Mouse (Mus musculus) ovary, postnatal 10 days (tissue): ENCODE results near the gene Fam110a.
A peak's percentile ranks its signal among the peaks of the same experiment; 100 is the strongest.

Experiments
- DNase-seq: peaks from one replicate; pipeline ENCODE4 v3.0.0; 2022; ENCODE audit warnings: low spot score

The Fam110a gene

DNA sequence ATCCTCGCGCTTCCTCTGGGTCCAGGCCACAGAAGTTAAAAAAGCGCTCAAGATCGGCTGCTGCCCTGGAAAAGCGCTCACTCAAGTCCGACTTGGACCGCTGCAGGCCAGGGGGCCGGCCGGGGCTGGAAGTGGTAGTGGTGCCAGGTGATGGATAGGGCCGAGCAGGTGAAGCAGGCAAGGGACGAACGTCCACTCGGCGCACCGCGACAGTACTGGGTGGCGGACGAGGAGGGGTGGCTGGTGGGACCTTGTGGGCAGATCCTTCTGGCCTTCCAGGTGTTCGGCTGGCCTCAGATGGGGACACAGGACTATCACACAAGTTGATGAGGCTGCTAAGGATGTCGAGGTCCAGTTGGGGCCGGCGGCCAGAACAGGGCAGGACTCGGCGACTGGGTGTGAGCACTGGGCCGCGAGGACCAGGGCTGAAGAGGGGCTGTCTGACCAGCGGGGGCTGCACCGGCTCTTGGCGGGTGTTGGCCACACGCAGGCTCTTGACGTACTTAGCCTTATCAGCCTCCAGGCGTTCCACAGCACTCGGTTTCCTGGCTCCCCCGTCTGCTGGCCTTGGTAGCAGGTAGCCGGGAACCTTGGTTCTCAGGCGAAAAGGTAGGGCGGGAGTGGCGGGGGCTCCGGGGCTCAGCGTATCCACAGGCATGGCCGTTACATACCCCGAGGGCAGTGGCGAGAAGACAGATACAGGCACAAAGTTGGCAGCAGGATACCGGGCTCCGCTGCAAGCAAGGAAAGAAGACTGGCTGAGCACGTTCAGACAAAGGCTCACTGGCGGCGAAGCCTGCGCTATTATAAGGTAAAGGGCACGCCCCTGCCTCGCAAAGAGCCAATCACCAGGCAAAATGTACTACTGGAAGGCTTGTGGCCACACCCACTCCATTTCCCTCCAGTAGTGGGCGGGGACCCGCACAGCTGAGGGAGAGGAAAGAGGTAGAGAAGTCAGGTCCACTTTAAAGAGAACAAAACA is 9.5 kb downstream of the Fam110a start:
- DNase-seq = peak; percentile 57

DNA sequence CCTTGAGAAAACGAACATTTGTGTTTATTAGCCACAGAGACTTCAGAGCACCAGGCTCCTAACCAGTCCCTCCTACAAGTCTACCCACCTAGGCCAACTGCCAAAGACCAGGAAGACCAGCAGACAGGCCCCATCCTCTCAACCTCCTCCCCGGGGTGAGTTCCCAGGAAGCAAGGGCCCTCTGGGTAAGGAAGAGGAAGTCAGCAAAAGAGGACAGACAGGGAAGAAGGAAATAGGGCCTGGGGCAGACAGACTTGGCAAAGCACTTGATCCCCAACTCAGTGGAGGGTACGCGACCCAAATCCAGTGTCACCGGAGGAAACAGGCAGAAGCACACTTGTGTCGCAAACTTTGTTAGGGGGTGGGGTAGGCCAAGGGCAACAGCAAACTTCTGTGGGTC is 10.6 kb downstream of the Fam110a start:
- DNase-seq = no peak

GRCm38 (mm10) chr2:151968986-151969385 is 11.0 kb downstream of the Fam110a start:
- no peak for DNase-seq

GRCm38 (mm10) chr2:151968451-151968850 is 11.6 kb downstream of the Fam110a start:
- no peak for DNase-seq

DNA sequence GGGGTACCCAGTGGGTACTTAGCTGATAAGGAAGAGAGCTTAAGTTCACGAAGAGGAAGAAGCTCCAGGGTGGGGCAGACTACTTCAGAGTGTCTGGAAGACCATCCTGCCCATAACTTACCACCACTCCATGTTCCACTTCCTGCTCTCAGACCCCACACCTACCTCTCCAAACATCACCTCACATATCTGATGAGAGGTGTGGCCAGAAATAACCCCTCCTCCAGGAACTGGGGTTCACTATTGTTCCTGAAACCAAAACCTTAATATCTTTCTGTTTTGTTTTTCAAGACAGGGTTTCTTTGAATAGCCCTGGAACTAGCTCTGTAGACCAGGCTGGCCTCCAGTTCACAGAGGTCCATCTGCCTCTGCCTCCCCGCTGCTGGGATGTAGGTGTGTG is 12.2 kb downstream of the Fam110a start:
- DNase-seq = no peak

DNA sequence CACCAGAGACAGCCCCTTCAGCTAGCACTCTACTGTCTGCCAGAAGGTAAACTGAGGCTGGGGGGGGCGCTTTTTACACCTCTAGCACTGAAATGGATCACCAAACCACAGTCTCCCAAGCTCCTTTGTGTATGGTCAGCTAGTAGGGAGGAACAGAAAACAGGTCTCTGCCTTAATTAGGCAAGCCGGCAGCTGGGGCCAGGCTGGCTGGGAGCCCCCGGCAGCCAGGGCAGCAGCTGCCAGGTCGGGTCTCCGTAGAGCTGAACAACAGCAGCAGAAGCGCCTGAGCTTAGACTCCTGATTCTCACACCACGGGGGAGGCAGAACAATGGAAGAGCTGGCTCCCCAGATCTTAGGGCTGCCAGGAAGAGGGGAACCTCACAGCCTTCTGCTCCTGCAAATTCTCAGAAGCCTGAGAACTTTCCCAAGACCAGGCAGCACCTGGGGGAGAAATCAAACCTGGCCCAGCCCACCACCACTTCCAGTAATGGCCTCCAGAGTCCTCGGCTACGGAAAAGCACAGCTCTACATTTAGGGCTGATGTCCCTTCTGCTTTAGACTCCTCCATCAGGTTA is 12.8 kb downstream of the Fam110a start:
- no peak for DNase-seq

- DNase-seq = no peak
Measured at GRCm38 (mm10) chr2:151964052-151964451, 16.0 kb downstream of the Fam110a start.

DNA sequence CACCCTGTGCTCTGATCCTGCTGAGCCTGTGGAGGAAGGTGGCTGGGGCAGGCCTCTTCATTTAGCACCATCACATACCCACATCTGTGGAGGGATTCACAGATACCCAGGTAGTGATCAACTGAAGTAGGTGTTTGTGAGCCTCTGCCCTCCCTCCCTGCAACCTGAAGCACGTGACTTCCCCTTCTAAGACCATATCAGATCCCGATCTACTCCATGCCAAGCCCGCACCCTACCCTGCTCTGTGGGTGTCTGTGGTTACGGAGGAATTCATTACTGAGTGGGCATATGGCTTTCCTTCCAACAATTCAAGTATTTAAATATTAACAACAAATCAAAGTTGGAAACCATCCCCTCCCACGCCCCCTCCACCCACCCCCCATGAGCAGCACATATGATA is 16.7 kb downstream of the Fam110a start:
- no peak for DNase-seq

- DNase-seq = no peak
Measured at GRCm38 (mm10) chr2:151962474-151962873, 17.5 kb downstream of the Fam110a start.

DNA sequence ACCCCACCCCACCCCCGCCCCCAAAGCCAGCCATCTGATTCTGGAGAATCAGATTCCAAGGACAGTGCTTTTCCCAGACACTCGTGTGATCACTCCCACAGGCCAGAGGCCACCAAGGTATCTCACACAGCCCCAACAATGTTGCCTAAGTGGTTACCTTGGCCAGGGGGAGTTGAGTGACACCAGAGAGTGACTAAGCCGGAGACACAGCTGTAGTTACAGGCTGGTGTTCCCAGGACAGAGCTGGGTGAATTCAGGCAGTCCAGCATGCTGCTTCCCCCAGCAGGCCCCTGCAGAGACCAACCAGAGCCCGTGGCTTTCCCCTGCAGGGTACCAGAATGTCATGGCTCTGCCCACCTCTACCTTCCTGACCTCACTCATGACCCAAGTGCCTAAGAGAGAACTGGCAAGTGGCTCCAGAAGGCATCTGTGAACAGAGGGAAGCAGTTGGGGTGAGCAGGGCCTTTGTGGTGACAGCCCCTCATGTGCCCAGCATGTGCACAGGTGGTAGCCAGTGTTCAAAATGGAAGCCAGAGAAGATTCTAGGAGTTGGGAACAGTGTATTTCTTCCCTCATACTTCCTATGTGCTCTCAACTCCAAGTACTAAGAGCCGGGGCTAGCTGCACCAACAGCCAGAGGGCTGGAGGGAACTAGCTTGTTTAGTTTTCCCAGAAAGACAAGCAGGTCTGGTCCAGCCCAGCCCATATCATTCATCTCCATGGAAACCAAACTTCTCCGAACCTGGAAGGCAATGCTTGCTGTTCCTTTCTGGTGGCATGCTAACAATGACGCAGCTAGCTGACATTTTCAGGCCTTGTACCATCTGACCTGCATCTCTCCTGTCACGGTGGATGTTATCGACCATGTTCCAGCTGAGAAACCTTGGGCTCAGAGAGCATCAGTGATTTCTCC is 18.5 kb downstream of the Fam110a start:
- no peak for DNase-seq

GRCm38 (mm10) chr2:151959274-151959673 is 20.7 kb downstream of the Fam110a start:
- no peak for DNase-seq

DNA sequence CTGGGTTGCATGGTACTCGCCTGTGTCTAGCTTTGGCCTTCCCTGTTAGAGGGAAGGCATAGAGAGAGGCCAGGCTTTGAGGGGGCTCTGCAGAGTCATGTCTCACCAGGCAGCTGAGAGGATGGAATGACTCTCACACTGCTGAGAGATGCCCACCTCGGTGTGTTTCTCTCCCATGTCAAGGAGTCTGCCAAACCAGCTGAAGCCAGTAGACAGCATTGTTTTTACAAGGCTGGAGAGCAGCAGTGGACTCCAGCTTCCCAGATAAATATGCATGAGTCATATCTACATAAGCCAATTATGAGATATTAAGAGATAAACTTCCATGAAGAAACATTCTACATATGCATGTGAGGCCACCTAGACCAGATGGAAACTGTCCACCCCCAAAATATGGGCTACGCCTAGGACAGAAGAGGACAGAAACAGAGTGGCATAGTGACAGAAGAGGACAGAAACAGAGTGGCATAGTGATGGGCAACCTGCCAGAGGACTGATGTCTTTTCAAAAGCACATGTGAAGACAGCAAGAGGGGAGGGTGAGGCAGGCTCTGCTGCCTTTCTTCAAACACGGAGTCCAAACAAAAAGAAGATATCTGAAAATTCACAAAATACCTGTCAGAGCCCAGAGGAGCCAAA is 23.4 kb downstream of the Fam110a start:
- no peak for DNase-seq

- DNase-seq = no peak
Measured at GRCm38 (mm10) chr2:151953665-151954064, 26.4 kb downstream of the Fam110a start.

- no peak for DNase-seq
Measured at GRCm38 (mm10) chr2:151949082-151949774, 30.8 kb downstream of the Fam110a start.

- DNase-seq = no peak
Measured at GRCm38 (mm10) chr2:151948311-151948710, 31.7 kb downstream of the Fam110a start.

DNA sequence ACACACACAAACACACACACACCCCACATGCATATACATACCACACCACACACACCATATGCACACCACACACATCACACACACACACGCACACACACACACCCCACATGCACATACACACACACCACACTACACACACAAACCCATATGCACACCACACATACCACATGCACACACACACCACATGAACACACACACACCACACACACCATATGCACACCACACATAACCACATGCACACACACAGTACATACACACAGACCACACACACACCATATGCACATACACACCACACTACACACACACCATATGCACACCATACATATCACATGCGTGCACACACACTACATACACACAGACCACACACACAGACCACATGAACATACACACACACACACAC is 32.4 kb downstream of the Fam110a start:
- no peak for DNase-seq

GRCm38 (mm10) chr2:151944106-151944505 is 35.9 kb downstream of the Fam110a start:
- DNase-seq = no peak

DNA sequence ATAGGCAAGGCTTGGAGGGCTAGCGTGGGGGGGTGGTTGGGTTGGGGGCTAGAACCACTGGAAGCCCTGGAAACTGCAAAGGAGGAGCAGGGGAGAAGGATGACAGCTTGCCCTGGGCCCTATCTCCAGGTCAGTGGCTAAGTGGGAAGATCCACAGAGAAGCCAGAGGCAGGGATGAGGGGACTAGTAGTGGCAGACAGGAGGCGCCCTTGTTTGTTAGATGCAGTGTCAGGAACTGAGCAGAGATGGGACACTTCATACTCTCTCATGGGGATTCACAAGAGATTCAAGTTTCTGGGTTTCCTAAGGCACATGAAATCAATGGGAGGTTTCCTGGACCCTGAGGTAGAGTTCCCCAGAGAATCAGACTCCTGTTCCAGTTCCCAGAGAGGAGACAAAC is 38.8 kb downstream of the Fam110a start:
- DNase-seq = no peak

DNA sequence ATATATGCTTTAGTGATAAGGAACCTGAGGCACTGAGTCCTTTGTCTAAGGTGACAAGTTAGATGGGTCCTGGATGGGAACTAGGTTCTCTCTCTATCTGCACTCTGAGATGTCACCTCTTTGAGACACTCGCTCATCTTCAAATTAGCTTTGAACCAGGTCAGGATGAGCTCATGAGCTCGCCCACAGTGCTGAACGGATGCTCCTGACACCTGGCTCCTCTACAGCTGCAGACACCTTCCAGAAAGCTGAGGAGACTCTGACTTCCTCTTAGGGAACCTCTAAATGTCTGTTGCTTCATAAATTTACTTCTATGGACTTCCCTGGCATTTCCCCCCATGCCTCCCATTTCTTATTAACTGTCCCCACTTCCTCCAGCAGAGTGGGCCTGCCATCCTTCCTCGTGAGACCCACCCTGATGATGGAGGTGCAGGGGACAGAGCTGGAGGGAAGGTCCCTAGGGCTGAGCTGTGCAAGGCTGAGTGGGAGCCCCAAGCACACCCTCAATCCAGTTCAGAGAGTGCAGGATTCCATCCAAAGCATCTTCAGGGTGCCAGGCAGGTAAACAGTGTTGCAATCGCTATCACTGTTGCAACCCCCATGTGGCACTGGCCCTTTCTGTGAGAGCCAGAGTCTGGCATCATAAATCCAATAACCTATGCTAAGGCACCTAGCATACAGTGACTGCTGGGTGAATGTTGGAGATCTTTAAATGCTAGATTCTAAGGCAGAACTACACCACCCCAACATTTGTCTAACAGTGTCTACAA is 40.2 kb downstream of the Fam110a start:
- no peak for DNase-seq

DNA sequence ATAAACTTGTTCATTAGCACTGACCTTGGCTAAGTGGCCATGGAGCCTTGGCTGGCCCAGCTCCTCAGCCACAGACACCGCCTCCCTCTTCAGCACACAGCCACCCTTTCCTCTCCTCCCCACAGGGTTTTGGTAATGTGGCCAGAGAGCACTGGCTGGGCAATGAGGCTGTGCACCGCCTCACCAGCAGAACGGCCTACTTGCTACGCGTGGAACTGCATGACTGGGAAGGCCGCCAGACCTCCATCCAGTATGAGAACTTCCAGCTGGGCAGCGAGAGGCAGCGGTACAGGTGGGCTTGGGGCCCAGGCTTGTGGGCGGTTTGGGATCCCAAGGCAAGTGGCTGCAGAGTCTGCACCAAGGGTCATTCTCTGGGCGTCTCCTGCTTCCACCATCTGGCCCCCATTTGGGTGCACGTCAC is 41.2 kb downstream of the Fam110a start:
- peak; percentile 35 for DNase-seq
